Mouse (Mus musculus) lung, adult 2 months (tissue): ENCODE results near the gene Clk3.

Source experiments
- CTCF ChIP-seq: fragments of 200-500 bp; IDR thresholded peaks from 2 replicates; pipeline ENCODE4 v1.5.1; 2011; ENCODE audit warnings: mild to moderate bottlenecking, low read length, control low read depth; ENCODE audit not compliant: insufficient read depth
- POLR2A ChIP-seq: fragments of 200-500 bp; IDR thresholded peaks from 2 replicates; pipeline ENCODE4 v1.6.1; 2011; ENCODE audit warnings: low read depth, mild to moderate bottlenecking, control low read depth, low read length, borderline replicate concordance; ENCODE audit errors: extremely low read depth

GRCm38 (mm10) chr9:57782656-57783055, 17.0 kb upstream of the Clk3 start:
- no peak for TF ChIP-seq CTCF
- TF ChIP-seq POLR2A: no peak
